Mouse (Mus musculus): ENCODE data around the gene 1700023F06Rik.
A peak's percentile ranks its signal among the peaks of the same experiment; 100 is the strongest.

Gene 1700023F06Rik

GRCm38 (mm10) chr11:103168690-103169390, 39.5 kb downstream of the 1700023F06Rik start:
- DNase-seq (ENCODE audit: low read depth, low spot score): no peak

- DNase-seq (ENCODE audit: low read depth, low spot score): no peak
Measured at GRCm38 (mm10) chr11:103164391-103164790, 44.0 kb downstream of the 1700023F06Rik start.

GRCm38 (mm10) chr11:103162132-103162531, 46.2 kb downstream of the 1700023F06Rik start:
- no peak for DNase-seq (ENCODE audit: low read depth, low spot score)

GRCm38 (mm10) chr11:103161449-103161848, 46.9 kb downstream of the 1700023F06Rik start:
- no peak for DNase-seq (ENCODE audit: low read depth, low spot score)

- DNase-seq (ENCODE audit: low read depth, low spot score): no peak
Measured at GRCm38 (mm10) chr11:103160738-103161137, 47.6 kb downstream of the 1700023F06Rik start.

GRCm38 (mm10) chr11:103158621-103159478, 49.5 kb downstream of the 1700023F06Rik start:
- peak; percentile 82 for DNase-seq (ENCODE audit: low read depth, low spot score)

GRCm38 (mm10) chr11:103149771-103150170, 58.6 kb downstream of the 1700023F06Rik start:
- DNase-seq (ENCODE audit: low read depth, low spot score): no peak

Measured in embryo, embryonic 11.5 days (tissue).